Mouse (Mus musculus) lung, postnatal 25 days (tissue): ENCODE measurements at regions not wholly inside any gene's neighbourhood (a gene's known extent, or its start where the extent isn't known, plus 50 kb on each side); places are given as distances from the start of the nearest gene placed in this dataset.
"Not testable (repeated sequence)": the region's sequence is repeated elsewhere in the genome, so short reads cannot be mapped to it uniquely, and the experiment has no call there.

Source experiments
- DNase-seq: peaks from one replicate; pipeline ENCODE4 v3.0.0; 2022; ENCODE audit warnings: low spot score

- no peak for DNase-seq
Measured at GRCm38 (mm10) chr12:95388185-95388584, 303.8 kb upstream of the Flrt2 start.

DNA sequence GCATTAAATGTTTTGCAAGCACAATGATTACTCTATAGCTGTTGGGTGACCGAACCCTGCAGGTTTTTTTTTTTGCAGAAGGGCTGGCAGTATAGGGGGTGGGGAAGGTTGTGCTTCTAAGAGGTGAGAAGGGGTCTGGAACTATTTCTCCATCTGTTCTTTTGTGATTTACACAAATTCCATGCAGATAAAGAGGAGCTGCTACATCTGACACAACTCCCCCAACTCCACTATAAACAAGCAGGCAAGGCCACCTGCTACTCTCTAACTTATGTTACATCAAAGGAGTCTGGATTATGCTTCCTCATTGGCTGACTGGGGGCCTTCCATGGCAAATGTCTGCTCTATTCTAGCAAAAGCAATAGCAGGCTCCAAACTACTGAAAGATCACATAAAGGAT lies 299.2 kb upstream of the Flrt2 start:
- no peak for DNase-seq

GRCm38 (mm10) chr12:95394991-95395530 lies 297.0 kb upstream of the Flrt2 start:
- DNase-seq: no peak

GRCm38 (mm10) chr12:95420861-95421260 lies 271.2 kb upstream of the Flrt2 start:
- peak; percentile 12 for DNase-seq

DNA sequence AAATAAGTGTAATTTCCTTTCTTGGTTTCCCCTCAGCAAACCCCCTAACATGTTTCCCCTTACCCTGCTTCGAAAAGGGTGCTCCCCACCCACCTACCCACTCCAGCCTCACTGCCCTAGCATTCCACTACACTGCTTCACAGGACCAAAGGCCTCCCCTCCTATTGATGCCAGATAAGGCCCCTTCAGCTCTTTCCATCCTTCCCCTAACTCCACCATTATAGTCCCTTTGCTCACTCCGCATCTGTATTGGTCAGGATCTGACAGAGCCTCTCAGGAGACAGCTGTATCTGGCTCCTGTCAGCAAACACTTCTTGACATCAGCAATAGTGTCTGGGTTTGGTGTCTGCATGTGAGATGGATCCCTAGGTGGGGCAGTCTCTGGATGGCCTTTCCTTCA lies 267.3 kb upstream of the Flrt2 start:
- DNase-seq: no peak

DNA sequence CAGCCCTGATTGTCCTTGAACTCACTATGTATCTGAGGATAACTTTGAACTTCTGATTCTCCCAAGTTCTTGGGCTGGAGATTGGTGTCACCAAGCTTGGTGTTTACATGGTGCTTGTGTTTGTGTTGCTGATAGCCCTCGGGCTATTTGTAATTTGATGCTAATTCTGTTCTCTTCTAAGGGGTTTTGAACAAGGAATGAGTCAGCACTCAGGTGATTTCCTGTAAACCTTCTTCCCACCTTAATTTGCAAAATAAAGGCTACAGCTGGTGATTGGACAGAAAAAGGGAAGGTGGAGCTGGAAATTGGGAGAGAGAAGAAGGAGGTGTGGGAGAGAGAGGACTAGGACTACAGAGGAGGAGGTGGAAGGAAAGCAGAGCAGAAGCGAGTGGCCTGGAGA lies 254.8 kb upstream of the Flrt2 start:
- DNase-seq: no peak

DNA sequence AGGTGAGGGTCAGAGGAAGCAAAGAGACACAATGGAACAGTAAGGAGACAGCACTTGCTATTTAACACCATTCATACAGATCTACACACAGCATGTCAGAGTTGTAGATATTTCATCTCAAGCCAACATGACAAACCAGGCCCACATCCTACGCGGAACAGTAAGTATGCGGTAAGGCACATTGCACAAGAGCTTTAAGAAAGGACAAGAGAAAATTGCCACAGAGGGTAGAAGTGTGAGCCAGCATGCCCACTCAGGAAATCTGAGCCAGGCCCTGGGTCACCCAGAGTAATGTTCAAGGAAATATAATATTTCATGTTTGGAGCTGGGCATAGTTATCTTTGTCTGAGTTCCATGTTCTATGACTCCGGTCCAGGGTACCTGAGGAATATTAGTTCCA lies 234.5 kb upstream of the Flrt2 start:
- DNase-seq: no peak

DNA sequence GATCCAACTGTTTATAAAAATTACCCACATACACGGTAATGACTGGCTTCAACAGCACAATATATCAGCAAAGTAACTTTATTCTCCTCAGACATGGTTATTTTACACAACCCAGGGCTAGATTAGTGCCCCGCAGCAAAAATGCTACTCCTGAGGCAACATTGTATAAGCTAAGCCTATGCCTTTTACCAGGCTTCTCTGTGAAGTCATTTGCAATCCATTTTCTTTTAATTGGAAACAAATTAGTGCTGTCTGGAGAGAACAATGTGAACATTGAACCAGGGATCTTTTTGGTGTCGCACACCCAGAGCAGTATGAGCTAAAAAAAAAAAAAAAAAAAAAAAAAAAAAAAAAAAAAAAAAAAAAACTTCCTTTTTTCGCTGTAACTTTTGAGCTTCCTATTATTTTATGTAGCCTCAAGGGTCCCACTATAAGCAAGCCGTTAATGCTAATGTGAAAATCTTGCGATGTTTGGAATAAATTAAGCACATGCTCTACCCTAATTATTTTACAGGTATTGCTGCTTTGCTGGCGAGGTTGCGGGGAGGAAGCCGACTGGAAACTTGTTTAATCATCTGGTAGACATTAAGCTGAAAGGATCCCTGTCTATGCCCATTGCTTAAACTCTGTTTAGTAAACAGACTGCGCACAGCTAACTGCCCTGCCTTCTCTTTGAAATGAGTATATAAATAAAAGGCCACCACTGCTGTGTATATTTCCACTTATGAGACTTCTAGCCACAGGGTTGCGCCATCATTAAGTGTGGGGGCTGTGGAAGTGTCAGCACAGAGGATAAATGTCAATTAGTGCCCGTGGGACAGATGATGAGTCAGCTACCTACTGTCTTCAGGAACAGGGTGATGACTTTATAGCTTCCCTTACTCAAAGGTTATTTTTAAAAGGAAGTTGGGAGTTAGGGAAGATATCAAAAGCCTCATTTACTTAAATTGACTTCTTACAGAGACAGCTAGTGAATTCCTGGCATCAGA lies 225.2 kb upstream of the Flrt2 start:
- no peak for DNase-seq

DNA sequence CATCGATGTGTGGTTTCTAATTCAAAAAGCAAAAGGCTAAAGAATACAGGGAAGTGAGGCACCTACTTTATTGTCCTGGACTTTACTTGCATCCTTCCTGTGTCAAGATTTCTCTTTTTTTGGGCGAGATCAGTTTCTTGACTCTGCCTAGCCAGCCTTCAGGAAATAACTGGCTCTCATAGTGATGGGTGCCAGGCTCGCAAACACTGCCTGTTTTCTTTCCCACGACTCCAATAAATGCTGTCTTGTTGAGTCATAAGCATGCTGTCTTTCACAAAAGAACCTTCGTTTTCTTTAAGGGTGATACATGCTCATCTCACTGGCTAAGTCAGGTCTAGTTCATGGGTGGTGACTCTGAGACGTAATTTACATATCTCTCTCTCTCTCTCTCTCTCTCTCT lies 222.1 kb upstream of the Flrt2 start:
- DNase-seq: no peak

DNA sequence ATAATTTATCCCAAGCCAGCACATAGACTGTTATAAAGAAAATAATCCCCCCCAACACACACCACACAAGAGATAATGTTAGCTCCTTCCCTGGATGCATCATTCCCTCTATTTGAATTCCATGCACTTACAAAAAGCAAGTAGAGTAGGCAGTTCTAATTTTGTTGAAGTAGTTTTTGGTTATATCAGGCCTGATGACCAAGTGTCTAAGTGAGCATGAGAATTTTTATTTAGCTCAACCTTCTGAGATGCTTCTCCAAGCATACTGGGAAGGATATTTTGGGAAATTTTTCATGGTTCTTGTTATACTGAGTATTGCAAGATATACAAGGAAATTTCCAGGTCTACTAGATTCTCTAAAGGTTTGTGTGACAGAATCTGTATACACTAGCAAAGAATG lies 205.5 kb upstream of the Flrt2 start:
- DNase-seq: no peak

DNA sequence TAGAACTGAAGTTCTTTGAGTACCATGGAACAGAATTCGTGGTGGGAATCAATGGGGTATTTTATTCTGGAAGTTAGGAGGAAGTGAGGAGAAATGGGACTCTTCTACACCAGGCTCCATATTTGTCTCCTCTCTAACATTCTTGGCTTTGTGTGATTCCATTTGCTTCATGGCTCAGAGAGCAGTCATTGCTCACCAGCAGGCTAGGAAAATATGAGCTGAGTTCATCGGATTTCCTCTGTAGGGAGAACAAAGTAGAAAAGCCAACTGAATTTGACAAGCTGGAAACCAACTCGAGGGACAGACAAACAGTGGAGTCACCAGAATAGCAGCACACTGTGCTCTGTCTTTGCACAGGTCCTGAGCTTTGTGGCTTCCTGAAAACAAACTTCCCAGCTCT lies 203.7 kb upstream of the Flrt2 start:
- no peak for DNase-seq

DNA sequence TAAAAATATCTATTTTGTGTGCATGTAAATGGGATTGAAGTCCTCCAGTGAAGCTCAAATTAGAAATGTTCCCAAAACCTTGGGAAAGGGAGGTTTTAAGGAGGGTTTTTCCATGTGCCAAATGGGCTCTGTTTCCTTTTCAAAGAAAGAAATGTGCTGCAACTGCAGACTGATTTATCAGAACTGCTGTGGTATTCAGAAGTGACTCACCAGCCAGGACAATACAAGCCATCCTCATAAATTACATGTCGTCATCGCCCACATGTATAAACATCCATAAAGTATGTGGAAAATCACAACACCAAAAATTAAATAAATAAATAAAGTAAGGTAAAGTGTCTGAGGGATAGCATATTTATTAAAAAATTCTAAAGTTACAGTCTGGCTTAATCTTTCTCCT lies 202.7 kb upstream of the Flrt2 start:
- no peak for DNase-seq

GRCm38 (mm10) chr12:95489848-95490247 lies 202.2 kb upstream of the Flrt2 start:
- no peak for DNase-seq

DNA sequence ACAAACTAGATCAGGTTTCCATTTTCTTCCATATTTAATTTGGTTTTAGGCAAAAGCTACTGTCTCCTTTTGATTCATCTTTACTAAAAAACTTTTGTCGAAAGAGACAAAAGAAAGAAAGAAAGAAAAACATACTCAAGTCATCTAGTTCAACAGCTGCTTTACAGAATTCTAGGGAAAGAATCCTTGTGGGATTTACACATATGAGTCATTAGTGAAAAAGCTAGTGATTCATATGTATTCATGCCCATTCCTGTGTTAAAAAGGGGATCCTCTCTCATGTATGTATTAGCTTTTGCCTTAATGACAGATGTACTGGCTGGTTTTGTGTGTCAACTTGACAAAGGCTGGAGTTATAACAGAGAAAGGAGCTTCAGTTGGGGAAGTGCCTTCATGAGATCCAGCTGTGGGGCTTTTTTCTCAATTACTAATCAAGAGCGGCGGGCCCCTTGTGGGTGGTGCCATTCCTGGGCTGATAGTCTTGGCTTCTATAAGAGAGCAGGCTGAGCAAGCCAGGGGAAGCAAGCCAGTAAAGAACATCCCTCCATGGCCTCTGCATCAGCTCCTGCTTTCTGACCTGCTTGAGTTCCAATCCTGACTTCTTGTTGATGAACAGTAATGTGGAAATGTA lies 200.1 kb upstream of the Flrt2 start:
- DNase-seq: not testable (repeated sequence)

DNA sequence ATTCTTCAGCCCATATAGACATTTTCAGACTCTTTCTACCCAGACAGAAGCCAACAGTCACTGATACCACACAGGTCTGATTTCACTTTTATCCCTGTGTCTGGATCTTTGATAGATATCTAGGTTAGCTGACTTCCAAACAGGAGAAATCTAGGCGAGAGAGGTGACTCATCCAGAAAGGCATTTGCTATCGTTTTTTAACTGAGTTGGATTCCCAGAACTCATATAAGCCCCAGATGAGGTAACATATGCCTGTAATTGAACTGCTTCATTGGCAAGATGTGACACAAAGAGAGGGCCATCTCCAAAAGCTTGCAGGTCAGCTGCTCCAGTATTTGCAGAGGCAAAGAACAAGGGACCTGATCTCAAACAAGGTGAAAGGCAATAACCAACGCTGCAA lies 190.6 kb upstream of the Flrt2 start:
- no peak for DNase-seq

- DNase-seq: no peak
Measured at GRCm38 (mm10) chr12:95520008-95520407, 172.0 kb upstream of the Flrt2 start.

DNA sequence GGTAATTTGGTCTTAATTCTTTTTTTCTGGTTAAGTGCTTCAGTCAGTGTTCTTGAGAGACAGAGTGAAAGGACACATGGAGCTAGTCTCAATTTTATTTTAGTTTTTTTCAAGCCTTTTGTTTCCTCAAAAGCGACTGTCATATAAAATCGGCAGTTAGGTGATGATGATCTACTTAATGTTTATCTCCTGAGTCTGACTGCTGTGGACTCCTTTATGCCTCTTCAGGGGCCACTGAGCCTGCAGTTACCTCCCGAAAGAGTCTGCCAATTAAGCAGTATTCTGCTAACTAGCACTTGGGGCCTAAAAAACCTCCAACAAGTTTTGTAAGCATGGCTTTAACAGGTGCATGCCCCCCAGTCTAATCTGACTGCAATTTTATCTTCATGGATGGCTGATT lies 170.0 kb upstream of the Flrt2 start:
- DNase-seq: no peak

DNA sequence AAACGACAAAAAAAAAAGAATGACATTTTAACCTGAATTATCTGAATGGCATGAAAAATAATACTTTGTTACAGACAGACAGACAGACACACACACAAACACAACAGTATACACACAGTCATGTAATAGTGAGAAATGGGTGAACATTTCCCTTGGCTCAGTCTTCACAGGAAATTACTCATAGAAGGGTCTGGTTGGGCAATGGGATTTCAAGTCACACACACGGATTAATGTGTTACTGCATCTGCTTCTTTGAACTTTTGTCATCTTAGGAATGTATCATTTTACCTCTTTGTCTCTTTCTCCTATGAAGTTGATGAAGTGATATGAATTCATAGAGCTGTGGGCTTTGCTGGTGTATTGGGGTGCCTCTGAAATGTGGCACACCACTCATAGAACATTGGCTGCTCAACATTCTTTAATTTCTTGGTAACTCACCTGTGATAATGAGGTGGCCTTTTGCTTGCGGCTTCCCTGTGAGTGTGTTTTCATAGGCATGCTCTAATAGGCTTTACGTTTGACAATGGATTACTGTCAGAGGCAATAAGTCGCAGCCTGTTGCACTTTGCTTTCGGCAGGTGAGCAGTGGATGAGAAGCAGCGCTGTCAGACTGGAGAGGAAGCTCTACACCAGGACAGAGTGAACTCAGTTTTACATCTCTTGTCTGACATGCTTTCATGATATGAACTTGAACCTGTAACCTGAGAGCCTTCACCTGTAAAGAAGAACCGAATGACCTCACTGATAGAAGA lies 158.0 kb upstream of the Flrt2 start:
- DNase-seq: no peak

DNA sequence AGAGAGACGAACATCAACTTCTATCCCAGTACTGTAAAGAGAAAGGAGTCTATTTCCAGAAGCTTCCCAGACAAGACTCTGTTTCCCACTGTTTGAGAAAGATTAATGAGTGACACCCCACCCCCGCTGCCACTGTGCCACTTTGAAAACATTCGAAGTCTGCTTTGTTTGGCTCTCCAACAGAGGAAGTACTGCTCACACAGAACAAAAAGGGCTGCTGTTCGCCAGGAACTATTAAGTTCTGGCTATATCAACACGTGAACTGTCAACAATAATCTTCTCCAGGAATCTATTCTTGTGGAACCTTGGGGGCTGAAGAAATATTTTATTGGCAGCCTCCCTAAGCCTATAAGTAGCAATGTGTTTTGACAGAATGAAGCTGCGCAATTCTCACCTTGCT lies 144.7 kb upstream of the Flrt2 start:
- DNase-seq: no peak

DNA sequence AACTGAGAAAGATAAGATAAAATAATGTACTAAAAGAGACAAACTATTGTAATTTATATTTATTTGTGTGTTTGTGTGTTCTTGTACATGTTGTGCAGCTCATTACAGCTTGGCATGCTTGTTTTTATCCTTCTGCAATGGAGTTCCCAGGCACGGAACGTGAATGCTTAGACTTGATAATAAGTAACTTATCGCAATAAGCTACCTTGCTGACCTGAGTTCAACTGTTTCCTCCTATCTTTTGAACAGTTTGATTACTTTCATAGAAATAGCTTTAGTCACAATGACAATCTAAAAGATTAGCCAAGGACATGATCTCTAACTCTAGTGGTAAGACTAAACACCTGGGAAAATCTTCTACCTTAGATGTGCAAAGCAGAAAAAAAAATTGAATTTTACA lies 138.9 kb upstream of the Flrt2 start:
- no peak for DNase-seq

GRCm38 (mm10) chr12:95558706-95559406 lies 133.2 kb upstream of the Flrt2 start:
- no peak for DNase-seq

- DNase-seq: peak; percentile 12
Measured at GRCm38 (mm10) chr12:95563431-95563830, 128.6 kb upstream of the Flrt2 start.
